Mouse (Mus musculus) thymus, adult 2 months (tissue): Measurements from ENCODE around the gene Fgfr2. TPM values are rescaled to one million over a fixed set of nuclear protein-coding genes. Genes with fewer than 3 reads are reported as not detected.
A peak's percentile ranks its signal among the peaks of the same experiment; 100 is the strongest.

ENCODE experiments used
- DNase-seq: peaks from one replicate; pipeline ENCODE4 v3.0.0; 2021
- H3K27ac ChIP-seq: fragments of 200-500 bp; 2 replicates; pipeline ENCODE4 v1.5.1; 2012; ENCODE audit warnings: low read length, control low read depth; ENCODE audit not compliant: control insufficient read depth, insufficient read depth
- H3K27me3 ChIP-seq: fragments of 200-500 bp; 2 replicates; pipeline ENCODE4 v1.6.1; 2012; ENCODE audit warnings: mild to moderate bottlenecking, low read length, moderate library complexity, mixed read lengths; ENCODE audit not compliant: control insufficient read depth, insufficient read depth
- H3K36me3 ChIP-seq: fragments of 200-500 bp; 2 replicates; pipeline ENCODE4 v1.6.1; 2012; ENCODE audit warnings: mild to moderate bottlenecking, low read length, moderate library complexity; ENCODE audit not compliant: control insufficient read depth, insufficient read depth
- H3K4me1 ChIP-seq: fragments of 200-500 bp; replicated peaks from 2 replicates; pipeline ENCODE4 v1.6.1; 2012; ENCODE audit warnings: low read length; ENCODE audit not compliant: control insufficient read depth, insufficient read depth
- H3K4me3 ChIP-seq: fragments of 200-500 bp; 2 replicates; pipeline ENCODE4 v1.5.1; 2012; ENCODE audit warnings: mild to moderate bottlenecking, low read length, control low read depth, moderate library complexity; ENCODE audit not compliant: control insufficient read depth, insufficient read depth
- CTCF ChIP-seq: fragments of 200-500 bp; IDR thresholded peaks from 2 replicates; pipeline ENCODE4 v1.5.1; 2012; ENCODE audit warnings: mild to moderate bottlenecking, control low read depth, low read length, moderate library complexity, borderline replicate concordance; ENCODE audit not compliant: control insufficient read depth, poor library complexity, insufficient read depth; ENCODE audit errors: extremely low read depth
- POLR2A ChIP-seq: fragments of 200-500 bp; IDR thresholded peaks from 2 replicates; pipeline ENCODE4 v1.6.1; 2012; ENCODE audit warnings: mild to moderate bottlenecking, low read length, control low read depth, moderate library complexity; ENCODE audit not compliant: control insufficient read depth, poor library complexity, insufficient read depth; ENCODE audit errors: extremely low read depth
- WGBS: fragments of 180-500 bp; shearing (Covaris S2); methylation state at CpG from one replicate; pipeline ENCODE4 v1.1.7; 2018; 5-methylcytosine and 5-hydroxymethylcytosine counted together
- polyA plus RNA-seq: library from polyadenylated mRNA; depleted of rRNA; stranded (reverse); fragments of >200 nt; gene quantifications from 2 replicates; pipeline ENCODE4 v1.2.3, GENCODE M21; 2012

The Fgfr2 gene
- polyA plus RNA-seq, 1 experiment = 12.1 TPM

DNA sequence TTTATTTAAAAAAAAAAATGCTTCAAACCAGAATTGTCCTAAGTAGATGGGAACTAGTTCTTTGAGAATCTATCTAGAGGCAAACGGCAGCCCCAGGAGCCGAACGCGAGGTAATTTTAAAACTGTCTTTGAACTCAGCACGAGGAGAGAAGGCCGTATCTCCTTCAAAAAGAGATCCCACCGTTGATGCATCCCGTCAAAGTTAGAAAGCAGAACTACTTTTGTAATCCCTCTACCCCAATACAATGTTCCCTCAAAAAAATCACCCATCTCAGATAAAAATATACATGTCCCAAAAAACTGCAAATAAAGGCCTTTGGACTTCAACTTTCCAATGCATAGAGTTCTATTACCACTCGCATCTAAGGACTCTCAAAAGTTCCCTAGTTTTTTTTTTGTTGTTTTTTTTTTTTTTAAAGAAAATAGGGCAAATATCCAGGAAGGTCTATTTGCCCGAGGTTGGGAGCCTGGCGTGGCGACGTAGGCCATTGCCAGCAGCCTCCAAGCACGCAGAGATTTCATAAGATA lies 2.0 kb downstream of the Fgfr2 start:
- peak overlapping the region; percentile 40 for H3K4me3 ChIP-seq
- TF ChIP-seq POLR2A = no peak
- no peak for TF ChIP-seq CTCF
- WGBS = 46% methylated on average over 14 of the region's 14 CpGs
- H3K27me3 ChIP-seq = peaks cover 14% of the 10 kb centered on the region
- no peaks in the 10 kb centered on the region for H3K36me3 ChIP-seq
- H3K27ac ChIP-seq = no peak overlapping the region
- peaks cover 2% of the 10 kb centered on the region; the same call in 1 of the 2 replicates for H3K4me1 ChIP-seq
- DNase-seq = no peak

DNA sequence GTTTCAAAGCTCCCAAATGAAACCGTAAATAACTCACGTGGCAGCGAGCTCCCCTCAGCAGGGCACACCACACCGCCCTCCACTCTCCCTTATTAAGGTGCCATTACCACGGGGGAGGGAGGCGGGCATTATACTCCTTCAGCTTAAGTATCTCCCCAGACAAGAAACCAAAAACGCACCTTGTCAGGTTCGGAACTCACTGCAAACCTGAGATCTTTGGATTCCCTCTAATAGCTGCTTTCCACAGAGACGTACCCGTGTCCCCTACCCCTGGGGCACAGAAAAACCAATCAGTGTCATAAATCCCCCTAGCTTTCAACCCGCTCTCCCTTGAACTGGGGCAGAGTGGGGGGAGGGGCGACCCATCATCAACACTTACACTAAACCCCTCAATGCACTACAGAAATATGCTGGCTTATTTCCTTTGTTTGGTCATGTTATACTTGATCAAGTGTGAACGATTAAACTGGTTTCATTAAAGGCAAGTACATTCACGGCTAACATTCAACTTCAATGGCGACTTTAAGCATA lies 2.9 kb downstream of the Fgfr2 start:
- DNase-seq = no peak
- H3K27me3 ChIP-seq = peaks cover 14% of the 10 kb centered on the region
- no peak for TF ChIP-seq POLR2A
- TF ChIP-seq CTCF = no peak
- no peak overlapping the region for H3K4me3 ChIP-seq
- H3K4me1 ChIP-seq = peaks cover 2% of the 10 kb centered on the region; the same call in 1 of the 2 replicates
- no peaks in the 10 kb centered on the region for H3K36me3 ChIP-seq
- H3K27ac ChIP-seq = no peak overlapping the region
- WGBS = 87% methylated on average over 15 of the region's 15 CpGs

GRCm38 (mm10) chr7:133117815-133118214 lies 5.3 kb downstream of the Fgfr2 start:
- H3K36me3 ChIP-seq = no peaks in the 10 kb centered on the region
- no peak overlapping the region for H3K4me3 ChIP-seq
- peaks cover 6% of the 10 kb centered on the region; the same call in 1 of the 2 replicates for H3K27me3 ChIP-seq
- DNase-seq = no peak
- WGBS = 90% methylated on average over 2 of the region's 2 CpGs
- peaks cover 6% of the 10 kb centered on the region for H3K4me1 ChIP-seq
- TF ChIP-seq POLR2A (no peak), CTCF (no peak)
- H3K27ac ChIP-seq = no peak overlapping the region

GRCm38 (mm10) chr7:133116542-133116941 lies 6.6 kb downstream of the Fgfr2 start:
- H3K4me1 ChIP-seq = peaks cover 5% of the 10 kb centered on the region; the same call in 1 of the 2 replicates
- no peak for DNase-seq

DNA sequence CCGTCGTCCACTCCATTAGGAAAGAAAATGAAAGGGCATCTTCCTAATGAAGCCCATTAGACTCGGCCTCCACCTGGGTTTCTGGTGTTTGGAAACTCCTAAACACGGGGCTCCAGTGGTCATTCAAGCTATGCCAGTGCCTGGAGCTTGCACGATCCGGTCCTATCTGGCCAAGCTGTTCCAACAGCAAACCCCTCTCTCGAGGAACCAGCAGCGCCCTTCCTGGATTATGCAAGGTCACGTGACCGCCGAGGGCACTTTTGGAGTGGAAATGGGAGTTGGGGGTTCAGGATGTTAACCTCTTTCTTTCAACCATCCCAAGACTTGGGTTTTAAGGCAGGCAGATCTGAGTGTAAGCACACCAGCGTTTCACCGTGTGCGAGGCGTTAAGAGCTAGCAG lies 7.3 kb downstream of the Fgfr2 start:
- peaks cover 5% of the 10 kb centered on the region; the same call in 1 of the 2 replicates for H3K4me1 ChIP-seq
- no peak for DNase-seq
- no peak overlapping the region for H3K27ac ChIP-seq
- H3K36me3 ChIP-seq = no peaks in the 10 kb centered on the region
- H3K4me3 ChIP-seq = no peak overlapping the region; the same call in 1 of the 2 replicates
- WGBS = 59% methylated on average over 15 of the region's 15 CpGs
- H3K27me3 ChIP-seq = no peaks in the 10 kb centered on the region; the same call in 1 of the 2 replicates
- TF ChIP-seq POLR2A = no peak
- TF ChIP-seq CTCF = no peak

More at GRCm38 (mm10) chr7:133116542-133116941, 6.6 kb downstream of the Fgfr2 start:
- no peak for TF ChIP-seq CTCF
- TF ChIP-seq POLR2A = no peak
- H3K4me3 ChIP-seq = no peak overlapping the region
- H3K27ac ChIP-seq = no peak overlapping the region
- no peaks in the 10 kb centered on the region for H3K36me3 ChIP-seq
- peaks cover 2% of the 10 kb centered on the region; the same call in 1 of the 2 replicates for H3K27me3 ChIP-seq

DNA sequence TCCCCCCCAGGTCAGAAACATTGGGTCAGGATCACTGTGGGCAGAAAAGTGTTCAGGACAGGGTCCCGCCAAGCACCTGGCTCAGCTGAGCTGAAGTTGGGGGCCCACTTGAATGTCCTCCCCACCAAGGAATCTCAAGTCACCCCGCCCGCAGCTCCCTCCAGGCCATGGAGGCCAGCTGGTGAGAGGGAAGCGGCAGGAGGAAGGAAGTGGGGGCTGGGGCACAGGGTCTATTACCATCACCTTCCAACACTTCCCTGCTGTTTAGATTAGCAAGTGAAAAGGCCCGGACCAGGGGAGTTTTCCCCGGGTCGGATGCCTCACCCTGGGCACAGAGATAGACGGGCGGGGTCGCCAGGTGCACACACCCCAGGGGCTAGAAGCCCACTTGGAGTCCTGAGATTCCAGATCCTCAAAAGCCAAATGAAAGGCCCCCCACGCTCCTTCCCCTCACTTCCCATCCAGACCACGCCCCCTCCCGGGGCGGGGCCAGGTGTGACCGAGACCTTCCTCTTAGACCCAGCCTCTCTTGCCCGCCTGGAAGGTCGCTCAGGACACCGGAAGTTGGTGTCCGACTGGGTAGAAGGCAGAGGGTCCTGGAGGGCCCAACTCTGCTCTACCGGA lies 8.2 kb downstream of the Fgfr2 start:
- Histone ChIP-seq H3K4me3 (no peak overlapping the region), H3K27me3 (no peaks in the 10 kb centered on the region), H3K4me1 (peaks cover 5% of the 10 kb centered on the region; the same call in 1 of the 2 replicates), H3K27ac (no peak overlapping the region), H3K36me3 (no peaks in the 10 kb centered on the region)
- WGBS = 15% methylated on average over 20 of the region's 20 CpGs
- no peak for TF ChIP-seq POLR2A
- no peak for TF ChIP-seq CTCF
- no peak for DNase-seq
